Comparison of ENCODE assay signal across 15 mouse cellular contexts in the genomic region with DNA sequence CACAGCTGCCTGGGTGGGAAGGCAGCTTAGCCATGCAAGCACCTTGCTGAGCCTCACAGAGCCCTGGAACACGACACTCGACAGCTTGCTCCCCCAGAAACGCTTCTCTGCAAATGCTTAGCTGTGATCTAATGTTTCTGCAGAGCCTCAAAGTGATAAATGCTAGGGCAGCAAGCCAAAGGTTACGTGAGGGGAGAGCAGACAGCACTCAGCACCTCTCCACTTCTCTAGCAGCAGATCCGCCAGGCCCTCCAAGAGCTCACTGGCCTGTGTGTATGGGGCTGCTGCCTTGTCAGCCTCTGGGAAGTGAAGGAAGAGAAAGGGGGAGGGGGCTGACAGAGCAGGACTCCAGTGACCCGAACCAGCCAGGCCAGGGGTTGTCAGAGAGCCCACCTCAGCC. TPM values are rescaled to one million over a fixed set of nuclear protein-coding genes. Genes with fewer than 3 reads are reported as not detected.
DNase-seq lines count a peak whose midpoint lies in the region; ATAC-seq and TF ChIP-seq lines count a peak whose summit lies in the region.
"Had no signal": no experiment of that assay in that cellular context is flagged by ENCODE, and none has a peak within 500 bp of the region (broad histone marks: within the 10 kb centered on the region; RNA-seq: fewer than 3 reads in every experiment).

No protein-coding gene starts in this region.

- no peak overlapping the region for H3K9ac ChIP-seq in heart, adult 2 months (ENCODE audit: low read depth, low read length)
- no peak overlapping the region for H3K9ac ChIP-seq in forebrain, embryonic 15.5 days (replicated peaks)
- H3K9ac ChIP-seq: embryonic facial prominence, embryonic 15.5 days; limb, embryonic 15.5 days; neural tube, embryonic 13.5 days had no signal

- H3K27me3 ChIP-seq in heart, adult 2 months (ENCODE audit: control insufficient read depth, insufficient read depth, low read length) = no peaks in the 10 kb centered on the region
- H3K27me3 ChIP-seq in forebrain, embryonic 15.5 days = no peaks in the 10 kb centered on the region
- H3K27me3 ChIP-seq: embryonic facial prominence, embryonic 15.5 days; limb, embryonic 15.5 days; neural tube, embryonic 13.5 days had no signal

- TF ChIP-seq EP300 in heart, adult 2 months (IDR thresholded peaks at IDR 0.05; ENCODE audit: insufficient read depth, low read depth, low read length) = no peak

- TF ChIP-seq POLR2A in heart, adult 2 months (IDR thresholded peaks at IDR 0.05; ENCODE audit: insufficient read depth, low read depth, low read length) = no peak

- no peak for TF ChIP-seq CTCF in heart, adult 2 months (IDR thresholded peaks at IDR 0.05)

- peak; percentile 68 for DNase-seq in cerebellum, adult 9-11 months
- DNase-seq in cerebellum, adult 8-10 months = no peak
- DNase-seq in heart, adult 2 months = peak; percentile 45 to 55
- DNase-seq in heart, adult 8-10 months (ENCODE audit: low spot score) = no peak
- peak; percentile 40 to 70 for DNase-seq in heart, postnatal 14 days
- no peak for DNase-seq in layer of hippocampus, postnatal 36 days
- DNase-seq: lung, postnatal 10 days had no signal

- H3K4me3 ChIP-seq in heart, adult 2 months = no peak overlapping the region
- no peak overlapping the region for H3K4me3 ChIP-seq in forebrain, embryonic 15.5 days
- H3K4me3 ChIP-seq: embryonic facial prominence, embryonic 15.5 days; limb, embryonic 15.5 days; neural tube, embryonic 13.5 days had no signal

- no peaks in the 10 kb centered on the region for H3K36me3 ChIP-seq in heart, adult 2 months (ENCODE audit: control insufficient read depth, insufficient read depth, low read length)
- peaks cover 7% of the 10 kb centered on the region for H3K36me3 ChIP-seq in forebrain, embryonic 15.5 days

- no peaks in the 10 kb centered on the region for H3K9me3 ChIP-seq in forebrain, embryonic 15.5 days
- H3K9me3 ChIP-seq: embryonic facial prominence, embryonic 15.5 days; limb, embryonic 15.5 days; neural tube, embryonic 13.5 days had no signal

- no peak overlapping the region for H3K27ac ChIP-seq in heart, adult 2 months
- peak overlapping the region; percentile 57 for H3K27ac ChIP-seq in forebrain, embryonic 15.5 days (replicated peaks)
- H3K27ac ChIP-seq: embryonic facial prominence, embryonic 15.5 days; limb, embryonic 15.5 days; neural tube, embryonic 13.5 days had no signal

- no peak for ATAC-seq in forebrain, embryonic 15.5 days (replicated peaks)
- no peak for ATAC-seq in erythroid progenitor cell, adult 5-6 weeks (replicated peaks; ENCODE audit: low FRiP score, poor library complexity, severe bottlenecking)
- ATAC-seq: activated CD4-positive, CD25-positive, alpha-beta regulatory T cell, adult 4 months; inflammation-experienced regulatory T-cells, adult 6 months had no signal

- H3K4me1 ChIP-seq in heart, adult 2 months (ENCODE audit: control insufficient read depth, insufficient read depth, low read length) = peaks cover 6% of the 10 kb centered on the region
- H3K4me1 ChIP-seq in forebrain, embryonic 15.5 days = peaks cover 24% of the 10 kb centered on the region
- H3K4me1 ChIP-seq: limb, embryonic 15.5 days had no signal

- 35% methylated on average over 6 of the region's 6 CpGs for WGBS in heart, adult 2 months
- 78% methylated on average over 6 of the region's 6 CpGs for WGBS in forebrain, embryonic 15.5 days

- intact Hi-C loops in heart, adult 2 months (cut with DNase I) = no loop called here
- intact Hi-C loops in heart, postnatal 14 days (cut with DNase I) = no loop called here

- H3K4me2 ChIP-seq in forebrain, embryonic 15.5 days (replicated peaks) = no peak overlapping the region
- H3K4me2 ChIP-seq: embryonic facial prominence, embryonic 15.5 days; limb, embryonic 15.5 days; midbrain, embryonic 11.5 days; neural tube, embryonic 13.5 days had no signal

- peaks cover 4% of the 10 kb centered on the region for H3K79me2 ChIP-seq in heart, adult 2 months (replicated peaks; ENCODE audit: control insufficient read depth, insufficient read depth, low read length)

RNA-seq across cellular contexts. Expression of gene Fbxw8, which starts 27.1 kb away (rescaled TPM):
- total RNA-seq in heart, adult 2 months (2021) = 10 to 100 TPM; 36.8 to 39.2 TPM
- polyA plus RNA-seq in heart, adult 2 months (2012; rRNA removed) = 35.1 and 46.8 TPM in 2 replicates
- 10 to 100 TPM; 34.9 to 37.7 (median 36.6) TPM for total RNA-seq in heart, adult 8-10 months (2022)
- polyA plus RNA-seq in forebrain, embryonic 15.5 days (2015; fragmentation: Nextera tagmentation; extraction: Ambion mirVana) = 22.3 and 25.2 TPM in 2 replicates
- 10 to 100 TPM; 43.3 to 43.6 TPM for total RNA-seq in heart, postnatal 14 days (2021)
- total RNA-seq in erythroid progenitor cell, adult 5-6 weeks (2015; ENCODE audit: low replicate concordance) = 0.84 and 4.0 TPM in 2 replicates
- total RNA-seq in erythroid progenitor cell, adult 5-6 weeks (2017; ENCODE audit: low replicate concordance) = 0.30 and 3.2 TPM in 2 replicates
- total RNA-seq in layer of hippocampus, postnatal 36 days (2021) = 10 to 100 TPM; 35.2 to 37.7 TPM

RNA-seq across cellular contexts. Expression of gene Hrk, which starts 36.2 kb away (rescaled TPM):
- total RNA-seq in heart, adult 2 months (2021) = under 1 TPM; 0.50 TPM
- polyA plus RNA-seq in heart, adult 2 months (2012; rRNA removed) = 0.20 and 0.53 TPM in 2 replicates
- under 1 TPM; 0.23 to 0.46 (median 0.36) TPM for total RNA-seq in heart, adult 8-10 months (2022)
- polyA plus RNA-seq in forebrain, embryonic 15.5 days (2015; fragmentation: Nextera tagmentation; extraction: Ambion mirVana) = 2.3 and 2.7 TPM in 2 replicates
- 1 to 10 TPM in 1 of 2 experiments, under 1 TPM in 1; 0.76 to 1.2 TPM for total RNA-seq in heart, postnatal 14 days (2021)
- total RNA-seq in erythroid progenitor cell, adult 5-6 weeks (2015; ENCODE audit: low replicate concordance) = not detected in 2 replicates
- total RNA-seq in erythroid progenitor cell, adult 5-6 weeks (2017; ENCODE audit: low replicate concordance) = not detected in 2 replicates
- total RNA-seq in layer of hippocampus, postnatal 36 days (2021) = 10 to 100 TPM; 38.0 to 40.2 TPM

Comparison
In these comparisons a context has a peak if more than half of its experiments do, and no peak if none do; other contexts are left out.
1. DNase-seq: peak in cerebellum, adult 9-11 months (single experiment), heart, adult 2 months (2 of 2) and heart, postnatal 14 days (2 of 2); none in cerebellum, adult 8-10 months (single experiment), heart, adult 8-10 months (single experiment) and layer of hippocampus, postnatal 36 days (0 of 2).
2. RNA of gene Fbxw8, which starts 27.1 kb away (total RNA-seq): 43.3 to 43.6 TPM in heart, postnatal 14 days, 36.8 to 39.2 TPM in heart, adult 2 months, 35.2 to 37.7 TPM in layer of hippocampus, postnatal 36 days and 34.9 to 37.7 TPM in heart, adult 8-10 months; 0.30 to 4.0 TPM in erythroid progenitor cell, adult 5-6 weeks; every median in the first group is over 4 times any median in the second.
3. RNA of gene Hrk, which starts 36.2 kb away (total RNA-seq): 38.0 to 40.2 TPM in layer of hippocampus, postnatal 36 days; 0.76 to 1.2 TPM in heart, postnatal 14 days, 0.50 TPM in heart, adult 2 months, 0.23 to 0.46 TPM in heart, adult 8-10 months and not detected in erythroid progenitor cell, adult 5-6 weeks; every median in the first group is over 10 times any median in the second.